8 mouse cellular contexts compared by ENCODE assay signal in genomic region chr10:79983670-79984069, GRCm38 (mm10). TPM values are rescaled to one million over a fixed set of nuclear protein-coding genes. Genes with fewer than 3 reads are reported as not detected.
DNase-seq lines count a peak whose midpoint lies in the region; ATAC-seq and TF ChIP-seq lines count a peak whose summit lies in the region.

No protein-coding gene starts in this region.

- intact Hi-C loops in heart, postnatal 36 days (cut with DNase I), result loop anchor here (2.0 kb wide), 1 partner anchor 157 kb away; the partner anchor contains the start of gene Cbarp

- DNase-seq in CH12.LX (ENCODE audit: extremely low read depth), result peak; percentile 48
- DNase-seq in brain, embryonic 14.5 days (ENCODE audit: low read depth), result peak; percentile 64
- DNase-seq in heart, postnatal 36 days, result peak; percentile 58 to 67
- peak; percentile 74 to 81 for DNase-seq in layer of hippocampus, postnatal 10 days (ENCODE audit: low spot score in 2 of 2)
- peak; percentile 34 for DNase-seq in ovary, postnatal 10 days (ENCODE audit: low spot score)
- peak; percentile 63 to 72 for DNase-seq in thymus, postnatal 10 days (ENCODE audit: low spot score in 2 of 2)

- dilution Hi-C loops in CH12.LX (cut with MboI; ENCODE audit: extremely low pct_ligation_motif_present, extremely low pct_unique_long_range_greater_than_20kb, low sequenced_read_pairs), result no loop called here

- peaks cover 26 to 61% of the 10 kb centered on the region in 2 experiments for H3K4me1 ChIP-seq in CH12.LX (ENCODE audit: control insufficient read depth in 1 of 2, insufficient read depth in 2 of 2)
- H3K4me1 ChIP-seq in forebrain, embryonic 13.5 days, result peaks cover 48% of the 10 kb centered on the region
- peaks cover 38% of the 10 kb centered on the region for H3K4me1 ChIP-seq in lung, embryonic 16.5 days (replicated peaks; ENCODE audit: control insufficient read depth, insufficient read depth, low read length)

- 1% methylated on average over 21 of the region's 21 CpGs for WGBS in forebrain, embryonic 13.5 days
- 0% methylated on average over 20 of the region's 21 CpGs for WGBS in lung, embryonic 16.5 days

- H3K79me2 ChIP-seq in CH12.LX (replicated peaks; ENCODE audit: control insufficient read depth, extremely low read depth, insufficient read depth, poor library complexity, severe bottlenecking), result peaks cover 35% of the 10 kb centered on the region

- TF ChIP-seq CTCF in CH12.LX (conservative IDR thresholded peaks at IDR 0.05 in 1 of 2, IDR thresholded peaks at IDR 0.05 in 1 of 2; ENCODE audit: low read depth in 2 of 2, low read length in 2 of 2), result no peak
- no peak for TF ChIP-seq CTCF in brain, embryonic 14.5 days (IDR thresholded peaks at IDR 0.05; ENCODE audit: borderline replicate concordance, extremely low read depth, insufficient read depth, insufficient read length)

- peak overlapping the region; percentile 82 for H3K27ac ChIP-seq in CH12.LX (ENCODE audit: insufficient read depth, low read depth)
- H3K27ac ChIP-seq in forebrain, embryonic 13.5 days, result peak overlapping the region; percentile 96
- peak overlapping the region; percentile 98 for H3K27ac ChIP-seq in lung, embryonic 16.5 days (ENCODE audit: low read length)

- peak overlapping the region; percentile 99 for H3K9ac ChIP-seq in CH12.LX (ENCODE audit: insufficient read depth, low read depth)
- peak overlapping the region; percentile 90 for H3K9ac ChIP-seq in forebrain, embryonic 13.5 days
- peak overlapping the region; percentile 96 for H3K9ac ChIP-seq in lung, embryonic 16.5 days (ENCODE audit: low read length)

- H3K36me3 ChIP-seq in CH12.LX (replicated peaks in 1 of 2; ENCODE audit: control insufficient read depth in 1 of 2, insufficient read depth in 1 of 2, low read length in 1 of 2), result peaks cover 22 to 39% of the 10 kb centered on the region in 2 experiments
- H3K36me3 ChIP-seq in forebrain, embryonic 13.5 days (ENCODE audit: poor library complexity, severe bottlenecking), result peaks cover 15% of the 10 kb centered on the region
- H3K36me3 ChIP-seq in lung, embryonic 16.5 days (ENCODE audit: control insufficient read depth, insufficient read depth, low read length), result peaks cover 7% of the 10 kb centered on the region

- ATAC-seq in forebrain, embryonic 13.5 days, result no peak
- no peak for ATAC-seq in lung, embryonic 16.5 days (ENCODE audit: low read depth)

- H3K4me2 ChIP-seq in CH12.LX (ENCODE audit: insufficient read depth, low read depth, poor library complexity, severe bottlenecking), result peak overlapping the region; percentile 85
- H3K4me2 ChIP-seq in forebrain, embryonic 13.5 days, result peak overlapping the region; percentile 86
- peak overlapping the region; percentile 95 for H3K4me2 ChIP-seq in lung, embryonic 16.5 days (ENCODE audit: low read depth, low read length)

- H3K4me3 ChIP-seq in CH12.LX (replicated peaks in 1 of 3; ENCODE audit: low read depth in 2 of 3, low read length in 2 of 3, poor library complexity in 1 of 3), result peak overlapping the region; percentile 75 to 97 (median 89)
- H3K4me3 ChIP-seq in forebrain, embryonic 13.5 days, result peak overlapping the region; percentile 80
- peak overlapping the region; percentile 80 for H3K4me3 ChIP-seq in lung, embryonic 16.5 days (ENCODE audit: low read length)

- peaks cover 2% of the 10 kb centered on the region for H3K9me3 ChIP-seq in CH12.LX (replicated peaks; ENCODE audit: low read length)
- H3K9me3 ChIP-seq in forebrain, embryonic 13.5 days (replicated peaks), result no peaks in the 10 kb centered on the region
- no peaks in the 10 kb centered on the region for H3K9me3 ChIP-seq in lung, embryonic 16.5 days (ENCODE audit: control insufficient read depth, low read length)

- in situ Hi-C loops in CH12.LX (cut with MboI; ENCODE audit: low pct_ligation_motif_present, low pct_unique_long_range_greater_than_20kb, low sequenced_read_pairs), result no loop called here

- no peak for TF ChIP-seq RAD21 in CH12.LX (IDR thresholded peaks at IDR 0.05; ENCODE audit: low read depth, low read length)

- H3K27me3 ChIP-seq in CH12.LX (replicated peaks), result peaks cover 3% of the 10 kb centered on the region
- H3K27me3 ChIP-seq in forebrain, embryonic 13.5 days, result peaks cover 23% of the 10 kb centered on the region
- H3K27me3 ChIP-seq in lung, embryonic 16.5 days (ENCODE audit: control insufficient read depth, insufficient read depth, low read depth, low read length), result no peaks in the 10 kb centered on the region

- TF ChIP-seq POLR2A in CH12.LX (IDR thresholded peaks at IDR 0.05; ENCODE audit: low read depth, low read length), result 0 out of 2 replicates have a peak, but pooled peaks have one; percentile 13
- TF ChIP-seq POLR2A in brain, embryonic 14.5 days (IDR thresholded peaks at IDR 0.05; ENCODE audit: borderline replicate concordance, extremely low read depth, insufficient read depth, insufficient read length, poor library complexity, severe bottlenecking), result no peak

- no peak for TF ChIP-seq EP300 in CH12.LX (IDR thresholded peaks at IDR 0.05; ENCODE audit: low read length)

TF ChIP-seq in CH12.LX, 34 proteins besides CTCF, POLR2A, EP300 and RAD21:
- no peak for TF ChIP-seq UBTF (IDR thresholded peaks at IDR 0.05; ENCODE audit: low read depth, low read length)
- peak; percentile 88 for TF ChIP-seq CHD2 (IDR thresholded peaks at IDR 0.05; ENCODE audit: low read length)
- peak; percentile 67 for TF ChIP-seq HCFC1 (IDR thresholded peaks at IDR 0.05; ENCODE audit: low read depth, low read length)
- peak; percentile 57 for TF ChIP-seq SIN3A (IDR thresholded peaks at IDR 0.05; ENCODE audit: low read length)
- TF ChIP-seq NRF1 (IDR thresholded peaks at IDR 0.05; ENCODE audit: low read depth, low read length), result no peak
- TF ChIP-seq MAX (IDR thresholded peaks at IDR 0.05; ENCODE audit: low read length), result peak; percentile 19; the same call in 1 of the 2 replicates
- peak; percentile 19; the same call in 1 of the 2 replicates for TF ChIP-seq TCF12 (IDR thresholded peaks at IDR 0.05; ENCODE audit: low read depth, low read length)
- TF ChIP-seq MXI1 (IDR thresholded peaks at IDR 0.05; ENCODE audit: low read depth, low read length), result peak; percentile 26; the same call in 1 of the 2 replicates

RNA-seq across cellular contexts. Expression of gene Tmem259, which starts 0.5 kb away (rescaled TPM):
- total RNA-seq in CH12.LX (2012; rRNA removed), result 67.1 and 71.7 TPM in 2 replicates
- total RNA-seq in CH12.LX (2014; rRNA removed), result 50.1 and 50.2 TPM in 2 replicates
- polyA plus RNA-seq in CH12.LX (2012; ENCODE audit: insufficient read length, low read depth), result 66.0 and 84.2 TPM in 2 replicates
- 221 and 337 TPM in 2 replicates for polyA plus RNA-seq in brain, embryonic 14.5 days (2012; rRNA removed)
- 11.2 and 12.0 TPM in 2 replicates for polyA plus RNA-seq in forebrain, embryonic 13.5 days (2015; fragmentation: Nextera tagmentation; extraction: Ambion mirVana)
- total RNA-seq in heart, postnatal 36 days (2021), result 100 to 1,000 TPM; 107 to 120 TPM
- total RNA-seq in layer of hippocampus, postnatal 10 days (2021), result 100 to 1,000 TPM; 137 to 139 TPM
- 7.3 and 9.0 TPM in 2 replicates for polyA plus RNA-seq in lung, embryonic 16.5 days (2015; fragmentation: Nextera tagmentation; extraction: Ambion mirVana)

RNA-seq across cellular contexts. Expression of gene Cnn2, which starts 4.7 kb away (rescaled TPM):
- total RNA-seq in CH12.LX (2012; rRNA removed), result 26.3 and 26.9 TPM in 2 replicates
- total RNA-seq in CH12.LX (2014; rRNA removed), result 46.3 and 49.0 TPM in 2 replicates
- 52.6 and 62.7 TPM in 2 replicates for polyA plus RNA-seq in CH12.LX (2012; ENCODE audit: insufficient read length, low read depth)
- polyA plus RNA-seq in brain, embryonic 14.5 days (2012; rRNA removed), result 21.2 and 30.7 TPM in 2 replicates
- 30.0 and 32.2 TPM in 2 replicates for polyA plus RNA-seq in forebrain, embryonic 13.5 days (2015; fragmentation: Nextera tagmentation; extraction: Ambion mirVana)
- 10 to 100 TPM; 29.9 to 30.6 TPM for total RNA-seq in heart, postnatal 36 days (2021)
- total RNA-seq in layer of hippocampus, postnatal 10 days (2021), result 10 to 100 TPM in 1 of 2 experiments, 1 to 10 TPM in 1; 8.2 to 10.3 TPM
- polyA plus RNA-seq in lung, embryonic 16.5 days (2015; fragmentation: Nextera tagmentation; extraction: Ambion mirVana), result 401 and 405 TPM in 2 replicates

RNA-seq across cellular contexts. Expression of gene Abca7, which starts 12.6 kb away (rescaled TPM):
- 6.8 and 7.0 TPM in 2 replicates for total RNA-seq in CH12.LX (2012; rRNA removed)
- 2.3 TPM in 2 replicates for total RNA-seq in CH12.LX (2014; rRNA removed)
- polyA plus RNA-seq in CH12.LX (2012; ENCODE audit: insufficient read length, low read depth), result 5.4 and 6.1 TPM in 2 replicates
- polyA plus RNA-seq in brain, embryonic 14.5 days (2012; rRNA removed), result 12.2 and 12.7 TPM in 2 replicates
- polyA plus RNA-seq in forebrain, embryonic 13.5 days (2015; fragmentation: Nextera tagmentation; extraction: Ambion mirVana), result 3.1 and 3.9 TPM in 2 replicates
- 1 to 10 TPM; 7.7 to 7.9 TPM for total RNA-seq in heart, postnatal 36 days (2021)
- total RNA-seq in layer of hippocampus, postnatal 10 days (2021), result 10 to 100 TPM in 1 of 2 experiments, 1 to 10 TPM in 1; 9.3 to 10.3 TPM
- 4.9 and 5.6 TPM in 2 replicates for polyA plus RNA-seq in lung, embryonic 16.5 days (2015; fragmentation: Nextera tagmentation; extraction: Ambion mirVana)

RNA-seq across cellular contexts. Expression of gene Grin3b, which starts 13.2 kb away (rescaled TPM):
- 0.59 and 0.76 TPM in 2 replicates for total RNA-seq in CH12.LX (2012; rRNA removed)
- total RNA-seq in CH12.LX (2014; rRNA removed), result 0.27 and 0.30 TPM in 2 replicates
- 0.56 and 0.78 TPM in 2 replicates for polyA plus RNA-seq in CH12.LX (2012; ENCODE audit: insufficient read length, low read depth)
- polyA plus RNA-seq in brain, embryonic 14.5 days (2012; rRNA removed), result 0.20 and 0.38 TPM in 2 replicates
- polyA plus RNA-seq in forebrain, embryonic 13.5 days (2015; fragmentation: Nextera tagmentation; extraction: Ambion mirVana), result 0.38 and 0.57 TPM in 2 replicates
- under 1 TPM; 0.27 to 0.28 TPM for total RNA-seq in heart, postnatal 36 days (2021)
- total RNA-seq in layer of hippocampus, postnatal 10 days (2021), result under 1 TPM; 0.13 to 0.27 TPM
- 0.25 and 0.75 TPM in 2 replicates for polyA plus RNA-seq in lung, embryonic 16.5 days (2015; fragmentation: Nextera tagmentation; extraction: Ambion mirVana)

RNA-seq across cellular contexts. Expression of gene Wdr18, which starts 23.7 kb away (rescaled TPM):
- 92.1 and 111 TPM in 2 replicates for total RNA-seq in CH12.LX (2012; rRNA removed)
- total RNA-seq in CH12.LX (2014; rRNA removed), result 59.7 and 70.8 TPM in 2 replicates
- polyA plus RNA-seq in CH12.LX (2012; ENCODE audit: insufficient read length, low read depth), result 54.2 and 69.7 TPM in 2 replicates
- 59.7 and 74.1 TPM in 2 replicates for polyA plus RNA-seq in brain, embryonic 14.5 days (2012; rRNA removed)
- 80.2 and 94.8 TPM in 2 replicates for polyA plus RNA-seq in forebrain, embryonic 13.5 days (2015; fragmentation: Nextera tagmentation; extraction: Ambion mirVana)
- 10 to 100 TPM; 25.6 to 28.8 TPM for total RNA-seq in heart, postnatal 36 days (2021)
- total RNA-seq in layer of hippocampus, postnatal 10 days (2021), result 10 to 100 TPM; 41.8 to 46.5 TPM
- 76.7 and 83.0 TPM in 2 replicates for polyA plus RNA-seq in lung, embryonic 16.5 days (2015; fragmentation: Nextera tagmentation; extraction: Ambion mirVana)
